Mouse (Mus musculus): ENCODE data around the gene Htr1f. TPM values are rescaled to one million over a fixed set of nuclear protein-coding genes. Genes with fewer than 3 reads are reported as not detected.

Htr1f gene
- total and polyA plus RNA-seq, 2 experiments from 2014 or later = not detected

DNA sequence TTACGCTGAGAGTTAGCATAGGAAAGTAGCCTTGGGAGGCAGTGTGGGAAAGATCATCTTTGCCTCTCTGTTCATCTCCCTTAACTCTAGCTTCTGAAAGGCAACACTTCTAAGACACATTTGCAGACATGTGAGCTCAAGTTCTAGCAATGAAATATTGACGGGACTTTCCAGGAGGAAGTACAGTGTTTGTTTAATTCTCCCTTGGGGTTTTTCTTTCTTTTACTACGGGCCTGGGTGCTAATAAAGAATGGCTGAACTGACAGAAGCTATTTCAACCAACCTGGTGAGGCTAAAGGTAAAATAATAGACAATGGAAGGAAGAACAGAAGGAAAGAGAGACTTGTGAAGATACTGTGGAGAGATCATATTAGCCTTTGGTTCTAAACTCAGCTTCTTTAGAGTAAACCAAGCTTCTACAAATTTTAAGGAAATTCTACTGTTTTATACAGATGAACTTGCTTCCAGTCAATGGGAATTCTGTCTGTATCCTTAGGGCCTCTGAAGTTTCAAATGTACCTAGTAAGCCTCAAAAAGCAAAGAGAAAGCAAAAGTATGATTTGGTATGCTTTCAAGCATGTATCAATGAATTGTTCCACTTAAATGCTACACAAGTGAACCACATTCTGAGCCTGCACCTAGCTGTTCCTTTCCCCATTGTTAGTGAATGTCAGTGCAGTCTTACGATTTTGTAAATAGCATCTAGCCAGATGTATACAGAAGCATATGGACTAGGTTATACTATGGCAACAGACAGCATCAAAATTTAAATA, 131.9 kb downstream of the Htr1f start:
- no peak overlapping the region for H3K4me2 ChIP-seq (ENCODE audit: low read depth, low read length)
- ATAC-seq (ENCODE audit: insufficient read depth, low read depth) (no peak), DNase-seq (ENCODE audit: low spot score) (no peak)
- H3K27ac ChIP-seq (ENCODE audit: low read depth) = no peak overlapping the region
- no peaks in the 10 kb centered on the region for H3K4me1 ChIP-seq (ENCODE audit: control insufficient read depth, insufficient read depth)
- no peaks in the 10 kb centered on the region for H3K27me3 ChIP-seq (ENCODE audit: control insufficient read depth, insufficient read depth, low read length)
- no peak for TF ChIP-seq EP300 (IDR thresholded peaks at IDR 0.05; ENCODE audit: low read depth)
- TF ChIP-seq CTCF (IDR thresholded peaks at IDR 0.05; ENCODE audit: low read depth) = no peak
- no peaks in the 10 kb centered on the region for H3K9me3 ChIP-seq (replicated peaks; ENCODE audit: control insufficient read depth, low read length)
- H3K4me3 ChIP-seq (ENCODE audit: low read depth, low read length) = no peak overlapping the region
- 57% methylated on average over 4 of the region's 4 CpGs for WGBS
- H3K36me3 ChIP-seq (replicated peaks; ENCODE audit: control insufficient read depth, insufficient read depth, low read length) = no peaks in the 10 kb centered on the region
- H3K9ac ChIP-seq (replicated peaks; ENCODE audit: low read depth, low read length) = no peak overlapping the region

DNA sequence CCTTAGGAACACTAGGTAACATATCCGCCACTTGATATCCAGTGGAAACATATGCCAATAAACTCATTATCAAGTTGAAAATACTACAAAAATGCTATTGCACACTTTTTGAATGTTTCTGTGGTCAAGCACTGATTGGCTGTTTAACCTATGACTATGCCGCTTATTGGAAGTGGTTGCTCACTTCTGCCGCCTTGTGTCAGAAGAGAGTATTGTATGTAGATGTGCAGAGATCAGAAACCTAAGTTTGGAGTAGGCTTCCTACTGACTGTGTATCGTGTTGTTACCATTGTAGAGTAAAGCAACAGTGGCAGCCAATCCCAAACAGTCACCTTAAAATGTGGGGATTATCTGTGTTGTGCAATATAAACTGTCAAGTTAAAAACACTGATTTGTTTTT, 144.0 kb downstream of the Htr1f start:
- H3K4me3 ChIP-seq (ENCODE audit: low read depth, low read length) = no peak overlapping the region
- H3K4me1 ChIP-seq (ENCODE audit: control insufficient read depth, insufficient read depth) = no peaks in the 10 kb centered on the region
- no peaks in the 10 kb centered on the region for H3K27me3 ChIP-seq (ENCODE audit: control insufficient read depth, insufficient read depth, low read length)
- H3K27ac ChIP-seq (ENCODE audit: low read depth) = no peak overlapping the region
- no peak overlapping the region for H3K4me2 ChIP-seq (ENCODE audit: low read depth, low read length)
- no peaks in the 10 kb centered on the region for H3K9me3 ChIP-seq (replicated peaks; ENCODE audit: control insufficient read depth, low read length)
- WGBS = 82% methylated on average over 4 of the region's 4 CpGs
- H3K36me3 ChIP-seq (replicated peaks; ENCODE audit: control insufficient read depth, insufficient read depth, low read length) = no peaks in the 10 kb centered on the region
- no peak for TF ChIP-seq EP300 (IDR thresholded peaks at IDR 0.05; ENCODE audit: low read depth)
- peak; percentile 44 for TF ChIP-seq CTCF (IDR thresholded peaks at IDR 0.05; ENCODE audit: low read depth)
- no peak for ATAC-seq (ENCODE audit: insufficient read depth, low read depth)
- DNase-seq (ENCODE audit: low spot score) = no peak
- no peak overlapping the region for H3K9ac ChIP-seq (replicated peaks; ENCODE audit: low read depth, low read length)

DNA sequence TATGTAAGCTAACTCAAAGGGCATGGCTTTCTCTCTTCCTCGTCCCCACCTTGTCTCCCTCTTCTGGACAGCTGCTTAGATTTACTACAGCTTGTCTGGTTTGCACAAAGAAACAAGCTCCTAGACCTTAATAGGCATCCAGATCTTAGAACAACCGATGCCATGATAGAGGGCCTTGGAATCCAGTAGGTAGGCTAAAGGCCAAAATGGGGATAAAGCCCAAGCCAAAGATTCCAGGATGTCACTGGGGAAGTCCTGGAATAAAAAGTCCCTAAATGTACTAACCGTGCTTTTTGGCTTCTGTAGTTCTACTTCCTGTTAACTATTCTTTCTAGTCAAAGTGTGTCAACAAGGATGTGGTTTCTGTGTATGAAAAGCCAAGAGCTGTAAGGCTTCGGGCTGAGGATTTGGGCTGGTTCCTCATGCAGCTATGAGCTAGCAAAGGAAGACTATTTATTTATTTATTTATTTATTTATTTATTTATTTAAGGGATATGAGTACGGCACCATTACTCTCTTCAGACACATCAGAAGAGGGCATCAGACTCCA, 163.9 kb downstream of the Htr1f start:
- WGBS = 61% methylated on average over 5 of the region's 5 CpGs
- H3K4me2 ChIP-seq (ENCODE audit: low read depth, low read length) = no peak overlapping the region
- no peaks in the 10 kb centered on the region for H3K4me1 ChIP-seq (ENCODE audit: control insufficient read depth, insufficient read depth)
- no peak overlapping the region for H3K9ac ChIP-seq (replicated peaks; ENCODE audit: low read depth, low read length)
- H3K27me3 ChIP-seq (ENCODE audit: control insufficient read depth, insufficient read depth, low read length) = no peaks in the 10 kb centered on the region
- H3K27ac ChIP-seq (ENCODE audit: low read depth) = no peak overlapping the region
- ATAC-seq (ENCODE audit: insufficient read depth, low read depth) = no peak
- TF ChIP-seq CTCF (IDR thresholded peaks at IDR 0.05; ENCODE audit: low read depth) (no peak), EP300 (IDR thresholded peaks at IDR 0.05; ENCODE audit: low read depth) (no peak)
- H3K9me3 ChIP-seq (replicated peaks; ENCODE audit: control insufficient read depth, low read length) = no peaks in the 10 kb centered on the region
- no peaks in the 10 kb centered on the region for H3K36me3 ChIP-seq (replicated peaks; ENCODE audit: control insufficient read depth, insufficient read depth, low read length)
- H3K4me3 ChIP-seq (ENCODE audit: low read depth, low read length) = no peak overlapping the region
- DNase-seq (ENCODE audit: low spot score) = no peak

DNA sequence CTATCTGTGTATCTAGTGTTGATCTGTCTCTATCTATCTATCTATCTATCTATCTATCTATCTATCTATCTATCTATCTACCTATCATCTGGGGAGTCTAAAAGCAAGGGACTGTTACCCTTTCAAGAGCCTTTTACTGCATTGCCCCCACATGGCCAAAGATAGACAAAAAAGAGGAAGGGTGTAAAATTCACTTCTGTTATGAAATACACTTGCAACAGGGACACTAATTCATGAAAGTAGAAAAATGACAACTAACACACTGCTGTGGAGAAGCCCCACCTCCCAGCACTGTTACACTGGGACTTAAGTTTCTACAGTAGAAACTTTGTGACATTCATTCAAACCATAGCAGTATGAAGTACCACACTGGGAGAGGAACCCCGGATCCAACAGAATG, 170.9 kb downstream of the Htr1f start:
- Histone ChIP-seq H3K27me3 (ENCODE audit: control insufficient read depth, insufficient read depth, low read length) (no peaks in the 10 kb centered on the region), H3K36me3 (replicated peaks; ENCODE audit: control insufficient read depth, insufficient read depth, low read length) (no peaks in the 10 kb centered on the region), H3K9ac (replicated peaks; ENCODE audit: low read depth, low read length) (no peak overlapping the region), H3K9me3 (replicated peaks; ENCODE audit: control insufficient read depth, low read length) (no peaks in the 10 kb centered on the region), H3K4me2 (ENCODE audit: low read depth, low read length) (no peak overlapping the region), H3K4me1 (ENCODE audit: control insufficient read depth, insufficient read depth) (no peaks in the 10 kb centered on the region), H3K4me3 (ENCODE audit: low read depth, low read length) (no peak overlapping the region), H3K27ac (ENCODE audit: low read depth) (no peak overlapping the region)
- DNase-seq (ENCODE audit: low spot score) = no peak
- no peak for TF ChIP-seq CTCF (IDR thresholded peaks at IDR 0.05; ENCODE audit: low read depth)
- TF ChIP-seq EP300 (IDR thresholded peaks at IDR 0.05; ENCODE audit: low read depth) = no peak
- no peak for ATAC-seq (ENCODE audit: insufficient read depth, low read depth)
- WGBS = 88% methylated on average over 1 of the region's 1 CpGs

GRCm38 (mm10) chr16:64934011-64934410, 171.6 kb downstream of the Htr1f start:
- no peak for DNase-seq (ENCODE audit: low spot score)
- no peak for TF ChIP-seq CTCF (IDR thresholded peaks at IDR 0.05; ENCODE audit: low read depth)
- TF ChIP-seq EP300 (IDR thresholded peaks at IDR 0.05; ENCODE audit: low read depth) = no peak
- 69% methylated on average over 1 of the region's 1 CpGs for WGBS

More at GRCm38 (mm10) chr16:64934011-64934410, 171.6 kb downstream of the Htr1f start:
- Histone ChIP-seq H3K36me3 (replicated peaks; ENCODE audit: control insufficient read depth, insufficient read depth, low read length) (no peaks in the 10 kb centered on the region), H3K27ac (ENCODE audit: low read depth) (no peak overlapping the region), H3K4me1 (ENCODE audit: control insufficient read depth, insufficient read depth) (no peaks in the 10 kb centered on the region), H3K4me3 (ENCODE audit: low read depth, low read length) (no peak overlapping the region), H3K9me3 (replicated peaks; ENCODE audit: control insufficient read depth, low read length) (no peaks in the 10 kb centered on the region), H3K4me2 (ENCODE audit: low read depth, low read length) (no peak overlapping the region), H3K27me3 (ENCODE audit: control insufficient read depth, insufficient read depth, low read length) (no peaks in the 10 kb centered on the region), H3K9ac (replicated peaks; ENCODE audit: low read depth, low read length) (no peak overlapping the region)
- no peak for ATAC-seq (ENCODE audit: insufficient read depth, low read depth)
